Mouse (Mus musculus) ES-E14 (cell line): ENCODE results near the gene Dcaf10. TPM values are rescaled to one million over a fixed set of nuclear protein-coding genes. Genes with fewer than 3 reads are reported as not detected.
"Not testable (repeated sequence)": the region's sequence is repeated elsewhere in the genome, so short reads cannot be mapped to it uniquely, and the experiment has no call there.

ENCODE experiments used
- DNase-seq: peaks from one replicate; pipeline ENCODE4 v3.0.0-alpha.2; 2013; ENCODE audit warnings: low read depth, low spot score
- H3K27ac ChIP-seq: 2 replicates; pipeline ENCODE4 v1.5.1; 2012; ENCODE audit warnings: low read depth, mild to moderate bottlenecking, low read length, moderate library complexity, mixed read lengths; ENCODE audit not compliant: poor library complexity, insufficient read depth, severe bottlenecking
- H3K36me3 ChIP-seq: 2 replicates; pipeline ENCODE4 v1.6.1; 2012; ENCODE audit warnings: mild to moderate bottlenecking, low read length, moderate library complexity, mixed read lengths; ENCODE audit not compliant: control insufficient read depth, poor library complexity, insufficient read depth, severe bottlenecking
- H3K4me1 ChIP-seq, 2 experiments: fragments of 150-350 bp in 1 of 2; sonication (generic) in 1 of 2; 2 replicates each; pipeline ENCODE4 v1.6.1; 2012; ENCODE audit warnings: low read length in 2 of 2, mild to moderate bottlenecking in 1 of 2, mixed read lengths in 1 of 2; ENCODE audit not compliant: control insufficient read depth in 2 of 2, insufficient read depth in 2 of 2, poor library complexity in 1 of 2
- H3K4me3 ChIP-seq, 2 experiments: fragments of 150-350 bp in 1 of 2; sonication (generic) in 1 of 2; 2 replicates each; pipeline ENCODE4 v1.5.1; 2012; ENCODE audit warnings: low read length in 2 of 2, low read depth in 1 of 2, mild to moderate bottlenecking in 1 of 2, mixed read lengths in 1 of 2; ENCODE audit not compliant: insufficient read depth in 1 of 2, poor library complexity in 1 of 2, severe bottlenecking in 1 of 2
- H3K9ac ChIP-seq: 2 replicates; pipeline ENCODE4 v1.6.1; 2012; ENCODE audit warnings: low read depth, mild to moderate bottlenecking, low read length, mixed read lengths; ENCODE audit not compliant: poor library complexity, insufficient read depth, severe bottlenecking
- H3K9me3 ChIP-seq: fragments of 150-350 bp; sonication (generic); 2 replicates; pipeline ENCODE4 v1.6.1; 2012; ENCODE audit warnings: low read depth, mild to moderate bottlenecking, low read length; ENCODE audit not compliant: control insufficient read depth, insufficient read depth
- CHD2 ChIP-seq: IDR thresholded peaks from 2 replicates; pipeline ENCODE4 v1.6.1; 2014; ENCODE audit warnings: mild to moderate bottlenecking, low read depth, low read length, inconsistent platforms
- HCFC1 ChIP-seq: IDR thresholded peaks from 2 replicates; pipeline ENCODE4 v1.6.1; 2012; ENCODE audit warnings: low read length, inconsistent platforms, borderline replicate concordance; ENCODE audit not compliant: insufficient read depth
- MAFK ChIP-seq: IDR thresholded peaks from 2 replicates; pipeline ENCODE4 v1.6.1; 2014; ENCODE audit warnings: mild to moderate bottlenecking, low read depth, low read length, inconsistent platforms; ENCODE audit not compliant: insufficient read depth
- ZC3H11A ChIP-seq: IDR thresholded peaks from 2 replicates; pipeline ENCODE4 v1.6.1; 2012; ENCODE audit warnings: low read depth, mild to moderate bottlenecking, inconsistent platforms, low read length, borderline replicate concordance
- ZNF384 ChIP-seq: IDR thresholded peaks from 2 replicates; pipeline ENCODE4 v1.6.1; 2012; ENCODE audit warnings: low read depth, low read length, inconsistent platforms
- in situ Hi-C, 2 experiments: fragments of 600-800 bp; cut with MboI; formaldehyde crosslinking; loops; one replicate each; pipeline ENCODE4 v1.15.1; 2025; ENCODE audit warnings: low sequenced_read_pairs in 2 of 2, inconsistent platforms in 1 of 2; ENCODE audit not compliant: unreplicated experiment in 2 of 2
- total RNA-seq: library from RNA; depleted of rRNA; stranded (reverse); fragments of 300-350 nt; gene quantifications from 2 replicates; pipeline ENCODE4 v1.2.3, GENCODE M21; 2012

Dcaf10 gene
- total RNA-seq, 1 experiment = 9.0 TPM

GRCm38 (mm10) chr4:45376573-45376972 is 34.7 kb downstream of the Dcaf10 start:
- in situ Hi-C loops = no loop called here
- Histone ChIP-seq H3K27ac (no peak overlapping the region), H3K36me3 (peaks cover 11% of the 10 kb centered on the region), H3K4me3 (no peak overlapping the region), H3K4me1 (no peaks in the 10 kb centered on the region), H3K9me3 (no peaks in the 10 kb centered on the region), H3K9ac (no peak overlapping the region)
- TF ChIP-seq HCFC1 (no peak), MAFK (no peak), ZC3H11A (no peak), CHD2 (no peak), ZNF384 (no peak)
- DNase-seq = no peak

GRCm38 (mm10) chr4:45380903-45381580 is 39.1 kb downstream of the Dcaf10 start:
- H3K27ac ChIP-seq, DNase-seq, H3K36me3 ChIP-seq, H3K4me3 ChIP-seq, H3K9me3 ChIP-seq, in situ Hi-C loops, H3K4me1 ChIP-seq, H3K9ac ChIP-seq: not testable (repeated sequence)

- H3K9ac ChIP-seq, H3K4me1 ChIP-seq, DNase-seq, in situ Hi-C loops, H3K9me3 ChIP-seq, H3K4me3 ChIP-seq, H3K36me3 ChIP-seq, H3K27ac ChIP-seq: not testable (repeated sequence)
Measured at GRCm38 (mm10) chr4:45382133-45382532, 40.2 kb downstream of the Dcaf10 start.

- H3K27ac ChIP-seq, H3K9me3 ChIP-seq, in situ Hi-C loops, H3K9ac ChIP-seq, H3K36me3 ChIP-seq, DNase-seq, H3K4me3 ChIP-seq, H3K4me1 ChIP-seq: not testable (repeated sequence)
Measured at GRCm38 (mm10) chr4:45387296-45387695, 45.4 kb downstream of the Dcaf10 start.

- Histone ChIP-seq H3K36me3 (peaks cover under 1% of the 10 kb centered on the region; the same call in 1 of the 2 replicates), H3K9me3 (no peaks in the 10 kb centered on the region), H3K4me1 (peaks cover 0 to 3% of the 10 kb centered on the region in 2 experiments; a peak in 2 of 4 replicates), H3K27ac (no peak overlapping the region), H3K4me3 (no peak overlapping the region), H3K9ac (no peak overlapping the region)
- TF ChIP-seq ZNF384 (no peak), MAFK (no peak), CHD2 (no peak), HCFC1 (no peak), ZC3H11A (no peak)
- in situ Hi-C loops = no loop called here
- DNase-seq = no peak
Measured at GRCm38 (mm10) chr4:45392099-45392498, 50.2 kb downstream of the Dcaf10 start.
